Mouse (Mus musculus) mouse trophoblast stem cell (cell line): ENCODE results near the gene Rpl18a.

Experiments
- in situ Hi-C, 2 experiments: fragments of 300-500 bp; cut with MseI, MboI; formaldehyde crosslinking; loops; 2 replicates in 1 of 2; 3 replicates in 1 of 2; pipeline ENCODE4 v1.15.1; 2025

The Rpl18a gene

GRCm38 (mm10) chr8:70897021-70897680 lies at the start of gene Rpl18a:
Gene Rpl18a, minus strand, starts transcription at chr8:70897412.
- in situ Hi-C loops: no loop called here

GRCm38 (mm10) chr8:70943187-70943586 lies 46.0 kb upstream of the Rpl18a start:
- in situ Hi-C loops: no loop called here

GRCm38 (mm10) chr8:70941478-70941877 lies 44.3 kb upstream of the Rpl18a start:
- in situ Hi-C loops: no loop called here

- in situ Hi-C loops: no loop called here
Measured at GRCm38 (mm10) chr8:70937200-70937599, 40.0 kb upstream of the Rpl18a start.

- in situ Hi-C loops: no loop called here
Measured at GRCm38 (mm10) chr8:70934786-70935185, 37.6 kb upstream of the Rpl18a start.

- in situ Hi-C loops: no loop called here
Measured at GRCm38 (mm10) chr8:70933036-70933435, 35.8 kb upstream of the Rpl18a start.

- in situ Hi-C loops: no loop called here
Measured at GRCm38 (mm10) chr8:70931731-70932130, 34.5 kb upstream of the Rpl18a start.

- in situ Hi-C loops: no loop called here
Measured at GRCm38 (mm10) chr8:70928778-70929322, 31.6 kb upstream of the Rpl18a start.

GRCm38 (mm10) chr8:70928096-70928495 lies 30.9 kb upstream of the Rpl18a start:
- in situ Hi-C loops: no loop called here

- in situ Hi-C loops: no loop called here
Measured at GRCm38 (mm10) chr8:70926396-70926795, 29.2 kb upstream of the Rpl18a start.

GRCm38 (mm10) chr8:70925754-70926153 lies 28.5 kb upstream of the Rpl18a start:
- in situ Hi-C loops: no loop called here

- in situ Hi-C loops: no loop called here
Measured at GRCm38 (mm10) chr8:70924151-70924550, 26.9 kb upstream of the Rpl18a start.

- in situ Hi-C loops: no loop called here
Measured at GRCm38 (mm10) chr8:70920049-70920922, 23.1 kb upstream of the Rpl18a start.

GRCm38 (mm10) chr8:70914704-70915103 lies 17.5 kb upstream of the Rpl18a start:
- in situ Hi-C loops: no loop called here

GRCm38 (mm10) chr8:70913523-70913922 lies 16.3 kb upstream of the Rpl18a start:
- in situ Hi-C loops: no loop called here

- in situ Hi-C loops: no loop called here
Measured at GRCm38 (mm10) chr8:70912955-70913354, 15.7 kb upstream of the Rpl18a start.

- in situ Hi-C loops: no loop called here
Measured at GRCm38 (mm10) chr8:70911596-70911995, 14.4 kb upstream of the Rpl18a start.

GRCm38 (mm10) chr8:70907518-70907917 lies 10.3 kb upstream of the Rpl18a start:
- in situ Hi-C loops: no loop called here

- in situ Hi-C loops: no loop called here
Measured at GRCm38 (mm10) chr8:70905831-70906736, 8.9 kb upstream of the Rpl18a start, which contains the start of gene Map1s. Gene Map1s, plus strand, starts transcription at chr8:70905932.

- in situ Hi-C loops: no loop called here
Measured at GRCm38 (mm10) chr8:70905463-70905830, 8.2 kb upstream of the Rpl18a start.

GRCm38 (mm10) chr8:70904532-70904931 lies 7.3 kb upstream of the Rpl18a start:
- in situ Hi-C loops: no loop called here

- in situ Hi-C loops: no loop called here
Measured at GRCm38 (mm10) chr8:70903582-70903981, 6.4 kb upstream of the Rpl18a start.
